Mouse (Mus musculus): Measurements from ENCODE around the gene Gm5737.

Gene Gm5737

DNA sequence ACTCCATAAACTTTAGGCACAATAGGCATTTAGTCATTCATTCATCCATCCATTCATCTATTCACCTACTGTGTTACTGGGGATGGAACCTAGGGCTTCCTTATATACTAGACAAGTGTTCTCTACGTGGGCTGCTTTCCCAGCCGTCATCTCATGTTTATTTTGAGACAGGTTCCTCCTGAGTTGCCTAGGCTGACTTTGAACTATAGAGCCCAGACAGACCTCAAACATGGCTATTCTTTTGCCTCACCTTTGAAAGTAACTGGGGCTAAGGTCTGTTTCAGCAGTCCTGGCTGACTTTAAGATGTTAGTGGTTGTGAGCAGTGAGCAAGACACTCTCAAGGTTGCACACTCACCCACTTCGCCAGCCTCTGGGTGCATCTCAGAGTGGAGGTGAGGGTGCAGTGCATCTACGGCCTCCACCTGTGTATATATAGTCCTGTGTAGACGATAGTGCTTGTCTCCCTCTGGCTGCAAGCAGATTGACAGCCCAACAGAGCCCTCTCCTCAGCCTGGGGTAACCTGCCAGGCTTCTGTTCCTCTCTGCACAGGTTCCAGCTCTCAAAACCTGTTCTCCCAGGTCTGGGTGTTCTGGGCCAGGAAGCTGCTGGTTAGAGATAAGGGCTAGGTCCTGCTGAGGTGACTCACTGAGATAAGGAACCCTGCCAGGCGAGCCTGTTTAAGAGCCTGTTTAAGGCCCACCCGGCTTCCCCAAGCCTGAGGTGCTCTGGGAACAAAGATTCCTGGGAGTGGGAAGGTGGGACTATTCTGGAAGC lies 62.8 kb downstream of the Gm5737 start:
- in situ Hi-C loops (cut with MboI, MseI) = no loop called here

GRCm38 (mm10) chr7:120875540-120876388 lies 63.6 kb downstream of the Gm5737 start:
- in situ Hi-C loops (cut with MboI, MseI) = no loop called here

DNA sequence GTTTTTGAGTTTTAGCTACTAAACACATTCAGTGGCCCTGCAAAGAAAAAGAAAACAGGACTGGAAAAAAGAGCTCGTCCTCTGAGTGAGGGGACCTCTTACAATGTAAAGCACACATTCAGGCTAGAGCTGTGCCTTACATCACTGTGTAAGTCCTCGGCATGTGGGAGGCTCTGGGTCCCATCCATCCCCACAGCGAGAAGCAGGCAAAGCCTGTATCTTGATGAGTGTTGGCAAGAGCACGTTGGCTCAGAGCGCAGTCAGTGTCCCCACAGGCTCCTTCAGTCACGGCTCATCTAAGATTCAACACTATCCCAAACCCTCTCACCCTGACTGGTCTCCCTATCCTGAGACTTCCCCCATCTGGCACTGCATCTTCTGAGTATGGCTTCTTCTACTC lies 66.1 kb downstream of the Gm5737 start:
- in situ Hi-C loops (cut with MboI, MseI) = no loop called here

DNA sequence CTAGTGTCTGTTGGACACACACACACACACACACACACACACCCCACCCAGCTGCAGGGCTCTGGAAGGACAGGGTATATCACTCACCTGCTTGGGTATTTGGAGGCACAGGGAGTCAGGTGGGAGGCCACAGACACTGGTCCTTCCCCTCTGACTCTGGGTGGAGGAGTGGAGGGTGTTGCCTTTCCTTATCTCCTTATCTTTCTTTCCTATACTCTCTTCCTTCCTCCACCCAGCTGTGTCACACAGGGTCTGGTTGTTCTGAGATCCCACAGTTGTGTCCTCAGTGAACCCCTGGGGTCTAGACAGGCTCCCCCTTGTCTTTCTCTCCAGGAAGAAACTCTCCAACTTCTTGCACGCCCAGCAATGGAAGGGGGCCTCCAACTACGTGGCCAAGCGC lies 67.8 kb downstream of the Gm5737 start:
- in situ Hi-C loops (cut with MboI, MseI) = loop anchor here in 1 of 2 experiments (10.0 kb wide), 1 partner anchor 775 kb away; the partner anchor contains the start of gene Tmem159

GRCm38 (mm10) chr7:120880770-120881169 lies 68.6 kb downstream of the Gm5737 start:
- in situ Hi-C loops (cut with MboI, MseI) = loop anchor here in 1 of 2 experiments (10.0 kb wide), 1 partner anchor 776 kb away; the partner anchor contains the start of gene Tmem159
